Mouse (Mus musculus) midbrain, postnatal 0 days (tissue): ENCODE data around the gene Gm3138. TPM values are rescaled to one million over a fixed set of nuclear protein-coding genes. Genes with fewer than 3 reads are reported as not detected.
"Not testable (repeated sequence)": the region's sequence is repeated elsewhere in the genome, so short reads cannot be mapped to it uniquely, and the experiment has no call there.

Source experiments
- ATAC-seq: fragments of 200-750 bp; cut with Nextera tagmentation; 2 replicates; pipeline ENCODE4 v1.8.0; 2017; ENCODE audit warnings: moderate number of reproducible peaks, mild to moderate bottlenecking, moderate TSS enrichment, moderate library complexity; ENCODE audit not compliant: low FRiP score
- DNase-seq: peaks from one replicate; pipeline ENCODE4 v3.0.0-alpha.2; 2015; ENCODE audit warnings: low spot score
- H3K27ac ChIP-seq: fragments of 300-500 bp; sonication (generic); 2 replicates; pipeline ENCODE4 v1.5.1; 2014; ENCODE audit warnings: low read depth, mild to moderate bottlenecking, low read length, mixed read lengths
- H3K27me3 ChIP-seq: fragments of 300-500 bp; sonication (generic); 2 replicates; pipeline ENCODE4 v1.6.1; 2014; ENCODE audit warnings: low read length, control low read depth, mixed read lengths; ENCODE audit not compliant: insufficient read depth
- H3K36me3 ChIP-seq: fragments of 300-500 bp; sonication (generic); 2 replicates; pipeline ENCODE4 v1.6.1; 2014; ENCODE audit warnings: low read length, control low read depth, mixed read lengths; ENCODE audit not compliant: insufficient read depth
- H3K4me1 ChIP-seq: fragments of 300-500 bp; sonication (generic); 2 replicates; pipeline ENCODE4 v1.6.1; 2014; ENCODE audit warnings: mild to moderate bottlenecking, control low read depth, antibody characterized with exemption, low read length, mixed read lengths; ENCODE audit not compliant: insufficient read depth
- H3K4me2 ChIP-seq: fragments of 300-500 bp; sonication (generic); 2 replicates; pipeline ENCODE4 v1.6.1; 2014; ENCODE audit warnings: low read depth, mild to moderate bottlenecking, low read length, mixed read lengths; ENCODE audit not compliant: poor library complexity, severe bottlenecking
- H3K4me3 ChIP-seq: fragments of 300-500 bp; sonication (generic); 2 replicates; pipeline ENCODE4 v1.5.1; 2014; ENCODE audit warnings: low read depth, mild to moderate bottlenecking, low read length, moderate library complexity
- H3K9ac ChIP-seq: fragments of 300-500 bp; sonication (generic); replicated peaks from 2 replicates; pipeline ENCODE4 v1.6.1; 2014; ENCODE audit warnings: mild to moderate bottlenecking, low read length, moderate library complexity, mixed read lengths; ENCODE audit not compliant: poor library complexity, severe bottlenecking
- H3K9me3 ChIP-seq: fragments of 300-500 bp; sonication (generic); 2 replicates; pipeline ENCODE4 v1.6.1; 2016; ENCODE audit warnings: low read length, control low read depth
- WGBS: fragments of 180-500 bp; shearing (Covaris S2); extraction: QIAGEN DNeasy Blood & Tissue Kit; methylation state at CpG from one replicate; pipeline ENCODE4 v1.1.7; 2014; 5-methylcytosine and 5-hydroxymethylcytosine counted together
- polyA plus RNA-seq: library from polyadenylated mRNA; unstranded; fragments of >200 nt; fragmentation: Nextera tagmentation; extraction: Ambion mirVana; gene quantifications from 2 replicates; pipeline ENCODE4 v1.2.1, GENCODE M21; 2015
- total RNA-seq: library from RNA; depleted of rRNA; stranded (reverse); fragments of >200 nt; gene quantifications from 2 replicates; pipeline ENCODE4 v1.2.3, GENCODE M21; 2014; rRNA removed

The Gm3138 gene
- total RNA-seq (not detected in 2 replicates), polyA plus RNA-seq (not detected in 2 replicates)

DNA sequence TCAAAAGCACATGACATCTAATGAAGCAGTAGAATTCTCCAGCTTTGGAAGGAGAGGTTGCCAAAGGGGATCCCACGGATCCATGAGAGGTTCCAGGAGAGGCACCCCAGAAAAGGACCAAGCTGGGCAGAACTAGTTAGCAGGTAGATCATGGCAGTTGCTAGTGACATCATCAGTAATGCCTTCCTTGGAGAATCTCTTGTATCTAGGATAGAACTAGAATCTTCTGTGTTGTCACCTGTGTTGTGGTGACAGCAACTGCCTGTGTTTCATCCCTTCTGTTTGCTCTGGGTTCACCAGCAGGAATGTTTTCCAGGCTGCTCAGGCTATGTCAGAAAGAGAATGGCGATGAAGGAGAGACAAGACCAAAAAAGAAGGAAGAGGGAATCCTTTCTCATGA is at the start of gene Gm3138:
Gene Gm3138, plus strand, starts transcription at position 301 of the 400 bp plus-strand sequence.
- H3K4me1 ChIP-seq, H3K36me3 ChIP-seq, DNase-seq, H3K9ac ChIP-seq, ATAC-seq, H3K27ac ChIP-seq, H3K4me2 ChIP-seq, H3K27me3 ChIP-seq, H3K9me3 ChIP-seq, H3K4me3 ChIP-seq: not testable (repeated sequence)
- WGBS: no CpG with 5 or more reads among the region's 2 CpGs

DNA sequence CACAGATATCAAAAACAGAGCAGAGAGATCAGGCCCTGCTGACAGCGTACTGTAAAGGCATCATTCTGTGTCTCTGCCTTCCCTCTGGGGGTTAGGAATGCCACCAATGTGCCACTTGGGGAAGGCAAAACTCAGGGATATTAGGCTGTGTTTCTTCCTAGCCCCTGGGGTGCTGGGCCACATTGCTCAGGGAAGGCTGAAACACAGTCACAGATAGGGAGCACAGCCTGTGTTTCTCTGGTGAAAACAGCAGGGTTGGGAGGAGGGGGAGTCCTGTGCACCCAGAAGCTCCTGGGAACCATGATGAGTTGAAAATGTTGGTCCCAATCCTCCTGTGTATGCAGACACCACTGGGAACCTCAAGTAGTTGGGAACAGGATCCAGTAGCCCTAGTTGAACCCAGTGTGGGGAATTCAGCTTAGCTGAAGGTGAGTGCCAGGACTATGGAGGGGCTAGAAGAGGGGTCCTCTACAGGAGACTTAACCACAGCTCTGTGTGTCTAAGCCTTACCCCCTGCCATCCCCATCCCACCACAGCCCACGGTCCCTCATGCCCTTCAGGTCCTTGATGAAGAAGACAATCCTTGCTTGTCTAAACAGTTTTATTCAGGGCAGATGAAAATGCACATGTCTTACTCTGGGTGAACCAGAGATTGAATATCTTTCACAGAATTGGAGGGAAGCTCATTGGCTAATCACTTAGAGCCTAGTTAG is 20.0 kb downstream of the Gm3138 start:
- H3K9ac ChIP-seq, H3K27ac ChIP-seq, H3K36me3 ChIP-seq, H3K9me3 ChIP-seq, DNase-seq, H3K4me3 ChIP-seq, ATAC-seq, H3K27me3 ChIP-seq, H3K4me1 ChIP-seq, H3K4me2 ChIP-seq: not testable (repeated sequence)
- 85% methylated on average over 2 of the region's 2 CpGs for WGBS

DNA sequence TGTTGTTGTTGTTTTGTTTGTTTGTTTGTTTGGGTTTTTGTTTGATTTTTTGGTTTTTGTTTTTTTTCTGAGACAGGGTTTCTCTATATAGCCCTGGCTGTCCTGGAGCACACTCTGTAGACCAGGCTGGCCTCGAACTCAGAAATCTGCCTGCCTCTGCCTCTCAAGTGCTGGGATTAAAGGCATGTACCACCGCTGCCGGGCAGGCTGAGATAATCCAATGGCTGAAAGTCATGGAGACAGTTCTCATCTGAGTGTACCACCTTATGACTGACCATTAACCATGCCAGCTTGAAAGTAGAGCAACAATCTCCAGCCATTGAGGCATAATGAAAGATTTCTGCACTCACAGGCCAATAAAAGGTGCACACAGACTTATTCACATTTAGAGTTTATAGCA is 30.4 kb downstream of the Gm3138 start:
- DNase-seq, H3K27me3 ChIP-seq, H3K4me1 ChIP-seq, H3K4me2 ChIP-seq, H3K27ac ChIP-seq, ATAC-seq, H3K36me3 ChIP-seq, H3K9ac ChIP-seq, H3K4me3 ChIP-seq, H3K9me3 ChIP-seq: not testable (repeated sequence)
- 87% methylated on average over 2 of the region's 3 CpGs for WGBS

Other genes starting within 250 kb of the Gm3138 start
- 3.7 and 8.2 TPM in 2 replicates for gene Gm5796, start 225.7 kb upstream of the Gm3138 start, total RNA-seq
- gene Gm5796, start 225.7 kb upstream of the Gm3138 start, polyA plus RNA-seq: 4.2 and 4.9 TPM in 2 replicates
- not detected in 2 replicates for gene Gm3115, start 165.5 kb upstream of the Gm3138 start, total RNA-seq
- 0.09 TPM in 1 of 2 replicates, not detected in the other for gene Gm3115, start 165.5 kb upstream of the Gm3138 start, polyA plus RNA-seq
- gene Gm8108, start 139.1 kb upstream of the Gm3138 start, total RNA-seq: 0.60 and 1.6 TPM in 2 replicates
- gene Gm8108, start 139.1 kb upstream of the Gm3138 start, polyA plus RNA-seq: 5.4 TPM in 2 replicates
- not detected in 2 replicates for gene Gm3127, start 84.6 kb upstream of the Gm3138 start, total RNA-seq
- not detected in 2 replicates for gene Gm3127, start 84.6 kb upstream of the Gm3138 start, polyA plus RNA-seq
- gene Gm2974, start 67.1 kb upstream of the Gm3138 start, total RNA-seq: 7.2 and 10.0 TPM in 2 replicates
- 8.7 and 12.0 TPM in 2 replicates for gene Gm2974, start 67.1 kb upstream of the Gm3138 start, polyA plus RNA-seq
- not detected in 2 replicates for gene Gm3149, start 67.7 kb downstream of the Gm3138 start, total RNA-seq
- 0.16 TPM in 1 of 2 replicates, not detected in the other for gene Gm3149, start 67.7 kb downstream of the Gm3138 start, polyA plus RNA-seq
- gene 2610042L04Rik, start 85.1 kb downstream of the Gm3138 start, total RNA-seq: 3.5 and 8.7 TPM in 2 replicates
- gene 2610042L04Rik, start 85.1 kb downstream of the Gm3138 start, polyA plus RNA-seq: 6.8 and 7.0 TPM in 2 replicates
- gene Gm3159, start 147.9 kb downstream of the Gm3138 start, total RNA-seq: not detected in 2 replicates
- gene Gm3159, start 147.9 kb downstream of the Gm3138 start, polyA plus RNA-seq: not detected in 2 replicates
- gene Gm3164, start 165.8 kb downstream of the Gm3138 start, total RNA-seq: 2.5 and 4.9 TPM in 2 replicates
- gene Gm3164, start 165.8 kb downstream of the Gm3138 start, polyA plus RNA-seq: 5.1 and 6.1 TPM in 2 replicates
- gene Gm3173, start 181.4 kb downstream of the Gm3138 start, total RNA-seq: 1.4 TPM in 1 of 2 replicates, not detected in the other
- 2.8 and 3.4 TPM in 2 replicates for gene Gm3173, start 181.4 kb downstream of the Gm3138 start, polyA plus RNA-seq
- gene Gm3182, start 232.1 kb downstream of the Gm3138 start, total RNA-seq: not detected in 2 replicates
- gene Gm3182, start 232.1 kb downstream of the Gm3138 start, polyA plus RNA-seq: not detected in 2 replicates